Mouse (Mus musculus) adipose tissue, adult 10 weeks (tissue): ENCODE measurements around the gene Zfp955a. TPM values are rescaled to one million over a fixed set of nuclear protein-coding genes. Genes with fewer than 3 reads are reported as not detected.

Experiments
- polyA plus RNA-seq: library from polyadenylated mRNA; stranded (reverse); fragments of 350-450 nt; fragmentation: Illumina TruSeq; extraction: RNeasy Lipid Tissue Mini Kit (QIAGEN cat#74804); gene quantifications from one replicate; pipeline ENCODE4 v1.2.3, GENCODE M21; 2014; ENCODE audit warnings: low read depth, low replicate concordance

Gene Zfp955a
- polyA plus RNA-seq: 8.2 TPM

GRCm38 (mm10) chr17:33254530-33255318 lies at the start of gene Zfp955a:
Zfp955a (minus strand) TSS chr17:33255145.

GRCm38 (mm10) chr17:33289039-33289875 lies 34.3 kb upstream of the Zfp955a start, which contains the start of gene Zfp955b:
Zfp955b (plus strand) TSS chr17:33289544.

GRCm38 (mm10) chr17:33264376-33264775 lies 9.4 kb upstream of the Zfp955a start, which contains the start of gene Olfr63:
Olfr63 (plus strand) TSS chr17:33264676.

GRCm38 (mm10) chr17:33221590-33221989 lies 33.4 kb downstream of the Zfp955a start, which contains the start of gene Olfr1564:
Olfr1564 (minus strand) TSS chr17:33221690.

GRCm38 (mm10) chr17:33191002-33191401 lies 63.9 kb downstream of the Zfp955a start, which contains the start of gene Olfr239:
Olfr239 (plus strand) TSS chr17:33191302.

Other genes with a start within 250 kb of the Zfp955a start
- 5.9 TPM for gene Zfp763, start 221.7 kb downstream of the Zfp955a start, polyA plus RNA-seq
- gene 4921501E09Rik, start 187.1 kb downstream of the Zfp955a start, polyA plus RNA-seq: 0.41 TPM
- gene Zfp563, start 165.8 kb downstream of the Zfp955a start, polyA plus RNA-seq: 5.3 TPM
- 2.6 TPM for gene Morc2b, start 115.5 kb downstream of the Zfp955a start, polyA plus RNA-seq
- not detected for gene Olfr55, start 86.7 kb downstream of the Zfp955a start, polyA plus RNA-seq
- not detected for gene Olfr239, start 63.8 kb downstream of the Zfp955a start, polyA plus RNA-seq
- gene Olfr1564, start 33.5 kb downstream of the Zfp955a start, polyA plus RNA-seq: not detected
- not detected for gene Olfr63, start 9.5 kb upstream of the Zfp955a start, polyA plus RNA-seq
- gene Zfp955b, start 34.4 kb upstream of the Zfp955a start, polyA plus RNA-seq: 5.1 TPM
- gene Zfp81, start 103.7 kb upstream of the Zfp955a start, polyA plus RNA-seq: 4.9 TPM
- 6.5 TPM for gene Zfp101, start 139.5 kb upstream of the Zfp955a start, polyA plus RNA-seq
- 13.2 TPM for gene Actl9, start 177.8 kb upstream of the Zfp955a start, polyA plus RNA-seq